Mouse (Mus musculus) hindbrain, embryonic 11.5 days (tissue): ENCODE data around the gene Sf1. TPM values are rescaled to one million over a fixed set of nuclear protein-coding genes. Genes with fewer than 3 reads are reported as not detected.
A peak's percentile ranks its signal among the peaks of the same experiment; 100 is the strongest.

ENCODE experiments used
- ATAC-seq: fragments of 200-750 bp; cut with Nextera tagmentation; 2 replicates; pipeline ENCODE4 v1.8.0; 2017; ENCODE audit warnings: mild to moderate bottlenecking, moderate TSS enrichment, moderate library complexity; ENCODE audit not compliant: low FRiP score
- DNase-seq: peaks from one replicate; pipeline ENCODE4 v3.0.0-alpha.2; 2015; ENCODE audit warnings: low spot score
- H3K27ac ChIP-seq: fragments of 300-500 bp; sonication (generic); 2 replicates; pipeline ENCODE4 v1.5.1; 2014; ENCODE audit warnings: mild to moderate bottlenecking, low read depth, low read length
- H3K27me3 ChIP-seq: fragments of 300-500 bp; sonication (generic); 2 replicates; pipeline ENCODE4 v1.6.1; 2014; ENCODE audit warnings: mild to moderate bottlenecking, low read length, moderate library complexity, mixed read lengths; ENCODE audit not compliant: control insufficient read depth, insufficient read depth
- H3K36me3 ChIP-seq: fragments of 300-500 bp; sonication (generic); 2 replicates; pipeline ENCODE4 v1.6.1; 2014; ENCODE audit warnings: mild to moderate bottlenecking, low read length, moderate library complexity, mixed read lengths; ENCODE audit not compliant: control insufficient read depth, insufficient read depth
- H3K4me1 ChIP-seq: fragments of 300-500 bp; sonication (generic); replicated peaks from 2 replicates; pipeline ENCODE4 v1.6.1; 2014; ENCODE audit warnings: low read length, mixed read lengths; ENCODE audit not compliant: control insufficient read depth, insufficient read depth
- H3K4me2 ChIP-seq: fragments of 300-500 bp; sonication (generic); replicated peaks from 2 replicates; pipeline ENCODE4 v1.6.1; 2014; ENCODE audit warnings: mild to moderate bottlenecking, low read depth, low read length
- H3K4me3 ChIP-seq: fragments of 300-500 bp; sonication (generic); 2 replicates; pipeline ENCODE4 v1.5.1; 2014; ENCODE audit warnings: low read depth, low read length
- H3K9ac ChIP-seq: fragments of 300-500 bp; sonication (generic); 2 replicates; pipeline ENCODE4 v1.6.1; 2014; ENCODE audit warnings: low read depth, low read length
- H3K9me3 ChIP-seq: fragments of 300-500 bp; sonication (generic); 2 replicates; pipeline ENCODE4 v1.6.1; 2016; ENCODE audit warnings: low read length; ENCODE audit not compliant: control insufficient read depth
- WGBS: fragments of 180-500 bp; shearing (Covaris S2); extraction: QIAGEN DNeasy Blood & Tissue Kit; methylation state at CpG from one replicate; pipeline ENCODE4 v1.1.7; 2014; 5-methylcytosine and 5-hydroxymethylcytosine counted together
- polyA plus RNA-seq: library from polyadenylated mRNA; unstranded; fragments of >200 nt; fragmentation: Nextera tagmentation; extraction: Ambion mirVana; gene quantifications from 2 replicates; pipeline ENCODE4 v1.2.1, GENCODE M21; 2014

The Sf1 gene
- polyA plus RNA-seq, 1 experiment from 2014 or later, result 156 TPM

DNA sequence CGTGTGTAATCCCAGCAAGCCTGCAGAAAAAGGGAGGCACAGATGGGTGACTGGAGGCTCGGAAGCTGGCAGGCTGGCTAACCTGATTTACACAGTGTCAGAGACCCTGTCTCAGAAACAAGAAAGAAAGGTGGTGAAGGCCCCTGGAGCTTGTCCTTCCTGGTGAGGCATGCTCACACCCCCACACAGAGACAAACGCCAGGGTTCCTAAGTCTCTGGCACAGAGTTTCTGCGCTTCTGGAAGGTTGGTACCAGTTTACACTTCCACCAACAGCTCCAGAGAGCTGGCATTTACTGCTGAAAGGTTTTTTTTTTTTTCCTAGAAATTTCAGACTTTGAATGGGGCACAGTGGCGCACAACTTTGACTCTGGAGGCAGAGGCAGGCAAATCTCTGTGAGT, 32.7 kb downstream of the Sf1 start:
- H3K27ac ChIP-seq, result no peak overlapping the region
- H3K4me3 ChIP-seq, result no peak overlapping the region
- no peak for DNase-seq
- 84% methylated on average over 5 of the region's 5 CpGs for WGBS
- no peaks in the 10 kb centered on the region for H3K36me3 ChIP-seq
- no peak for ATAC-seq
- no peaks in the 10 kb centered on the region for H3K9me3 ChIP-seq
- H3K9ac ChIP-seq, result no peak overlapping the region
- H3K4me2 ChIP-seq, result no peak overlapping the region
- H3K4me1 ChIP-seq, result peaks cover 6% of the 10 kb centered on the region; the same call in 1 of the 2 replicates
- peaks cover 18% of the 10 kb centered on the region for H3K27me3 ChIP-seq

DNA sequence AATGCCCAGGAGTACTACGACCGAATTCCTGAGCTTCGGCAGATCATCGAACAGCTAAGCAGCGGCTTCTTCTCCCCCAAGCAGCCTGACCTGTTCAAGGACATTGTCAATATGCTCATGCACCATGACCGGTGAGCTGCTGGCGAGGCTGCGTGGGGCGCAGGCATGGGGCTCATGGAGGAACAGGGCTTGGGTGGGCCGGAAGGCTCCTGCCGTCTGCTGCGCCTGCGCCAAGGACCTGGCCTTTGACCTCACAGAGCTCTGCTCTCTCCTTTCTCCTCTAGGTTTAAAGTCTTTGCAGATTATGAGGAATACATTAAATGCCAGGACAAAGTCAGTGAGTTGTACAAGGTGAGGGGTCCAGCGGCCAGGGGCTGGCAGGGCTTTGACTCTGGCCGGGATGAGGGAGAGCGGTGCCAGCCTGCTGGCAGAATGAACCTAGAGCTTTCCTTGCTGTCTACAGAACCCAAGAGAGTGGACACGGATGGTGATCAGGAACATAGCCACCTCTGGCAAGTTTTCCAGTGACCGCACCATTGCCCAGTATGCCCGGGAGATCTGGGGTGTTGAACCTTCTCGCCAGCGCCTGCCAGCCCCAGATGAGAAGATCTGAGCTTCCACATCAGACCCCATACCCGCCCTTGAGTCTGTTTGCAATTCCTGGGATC, 34.2 kb downstream of the Sf1 start:
- Histone ChIP-seq H3K27me3 (peaks cover 22% of the 10 kb centered on the region), H3K9me3 (no peaks in the 10 kb centered on the region), H3K27ac (no peak overlapping the region), H3K9ac (no peak overlapping the region), H3K36me3 (no peaks in the 10 kb centered on the region), H3K4me3 (no peak overlapping the region), H3K4me2 (no peak overlapping the region), H3K4me1 (peaks cover 13% of the 10 kb centered on the region)
- WGBS, result 85% methylated on average over 22 of the region's 22 CpGs
- DNase-seq (no peak), ATAC-seq (no peak)

DNA sequence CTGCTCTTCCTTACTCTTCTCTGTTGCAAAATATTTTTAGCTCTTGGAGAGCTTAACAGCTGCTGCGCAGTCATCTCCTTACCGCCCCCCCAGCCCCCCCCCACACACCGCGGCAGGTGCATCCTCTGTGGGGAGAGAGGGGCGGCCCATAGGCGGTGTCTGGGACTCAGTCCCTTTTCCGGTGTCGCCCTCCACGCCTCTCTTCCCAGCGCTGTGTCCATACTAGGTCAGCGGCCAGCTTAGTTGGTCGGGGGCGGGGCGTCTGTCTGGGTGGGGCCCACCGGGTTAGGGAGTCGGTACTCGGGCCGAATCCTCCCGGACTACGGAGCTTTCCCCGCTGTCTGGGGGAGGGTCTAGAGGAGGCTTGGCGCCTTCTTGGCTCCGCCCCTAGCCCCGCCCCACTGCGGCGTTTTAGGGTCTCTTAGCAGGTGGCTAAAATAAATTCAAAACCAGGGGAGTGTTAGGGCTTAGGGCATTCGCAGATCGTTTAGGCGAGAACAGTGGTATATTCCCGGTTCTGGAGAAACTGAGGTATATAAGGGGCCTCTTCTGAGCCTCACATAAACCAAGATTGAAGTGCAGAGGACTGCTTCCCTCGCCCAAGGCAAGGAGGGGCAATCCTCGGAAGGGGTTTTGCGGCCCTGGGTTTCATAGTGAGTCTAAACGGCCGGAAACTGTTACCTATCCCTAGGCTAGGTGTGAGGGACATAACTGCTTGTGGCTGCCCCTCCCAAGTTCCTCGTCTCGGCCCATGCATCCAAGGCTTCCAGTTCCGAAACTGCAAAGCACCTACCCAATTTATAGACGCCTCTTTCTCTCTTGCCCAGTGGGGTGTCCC, 35.2 kb downstream of the Sf1 start:
- under 1% methylated on average over 39 of the region's 39 CpGs for WGBS
- peak overlapping the region; percentile 61 for H3K4me3 ChIP-seq
- H3K9me3 ChIP-seq, result no peaks in the 10 kb centered on the region
- H3K9ac ChIP-seq, result peak overlapping the region; percentile 35
- ATAC-seq, result peak; percentile 55
- DNase-seq, result peak; percentile 77
- H3K27me3 ChIP-seq, result peaks cover 25% of the 10 kb centered on the region
- H3K36me3 ChIP-seq, result no peaks in the 10 kb centered on the region
- peaks cover 20% of the 10 kb centered on the region for H3K4me1 ChIP-seq
- peak overlapping the region; percentile 100 for H3K4me2 ChIP-seq
- H3K27ac ChIP-seq, result no peak overlapping the region

DNA sequence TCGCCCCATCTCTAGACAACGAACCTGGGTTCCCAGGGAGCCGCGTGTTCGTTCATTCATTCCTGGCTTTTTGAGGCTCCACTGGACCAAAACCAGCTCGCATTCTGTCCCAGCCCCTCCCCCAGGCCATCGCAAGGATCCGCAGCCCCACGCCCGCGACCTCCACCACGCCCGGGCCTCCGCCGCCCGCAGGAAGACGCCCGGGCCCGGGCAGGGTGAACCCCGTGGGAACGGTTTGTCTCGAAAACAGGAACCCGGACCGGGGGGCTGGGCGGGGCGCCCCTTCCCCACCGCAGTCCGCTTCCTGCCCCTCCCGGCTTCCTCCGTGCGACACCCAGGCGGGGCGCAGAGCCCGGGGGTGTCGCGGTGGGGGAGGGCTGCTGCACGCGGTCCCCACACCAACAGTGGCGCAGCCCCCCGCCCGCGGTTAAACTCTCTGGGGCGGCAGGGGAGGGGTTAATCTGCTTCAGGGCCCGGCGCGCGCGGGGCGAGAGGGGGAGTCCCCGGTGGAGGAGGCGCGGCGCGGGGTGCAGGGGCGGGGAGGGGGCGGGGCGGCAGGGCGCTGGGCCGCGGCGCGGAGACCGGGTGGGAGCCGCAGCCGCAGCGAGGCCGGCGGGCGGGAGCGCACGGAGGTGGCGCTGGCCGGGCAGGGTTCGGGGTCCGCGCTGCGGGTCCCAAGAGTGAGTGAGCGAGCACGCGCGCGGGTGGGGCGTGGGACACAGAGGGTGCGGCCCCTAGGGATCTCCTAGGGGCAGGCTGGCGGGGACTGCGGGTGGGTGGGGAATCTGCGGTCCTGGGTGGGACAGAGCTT, 36.0 kb downstream of the Sf1 start, which contains the start of gene Rasgrp2:
Gene Rasgrp2, plus strand, starts transcription at position 56 of the 811 bp plus-strand sequence.
- Histone ChIP-seq H3K27ac (no peak within 1 kb of the TSS), H3K9me3 (no peaks in the 10 kb centered on the region), H3K4me1 (peaks cover 21% of the 10 kb centered on the region), H3K9ac (peak within 1 kb of the TSS; percentile 35), H3K4me3 (peak within 1 kb of the TSS; percentile 61), H3K27me3 (peaks cover 25% of the 10 kb centered on the region), H3K4me2 (peak within 1 kb of the TSS; percentile 100), H3K36me3 (no peaks in the 10 kb centered on the region)
- WGBS, result under 1% methylated on average over 47 of the region's 87 CpGs
- peak; percentile 25; the same call in 1 of the 2 replicates for ATAC-seq
- peak; percentile 55 for DNase-seq

DNA sequence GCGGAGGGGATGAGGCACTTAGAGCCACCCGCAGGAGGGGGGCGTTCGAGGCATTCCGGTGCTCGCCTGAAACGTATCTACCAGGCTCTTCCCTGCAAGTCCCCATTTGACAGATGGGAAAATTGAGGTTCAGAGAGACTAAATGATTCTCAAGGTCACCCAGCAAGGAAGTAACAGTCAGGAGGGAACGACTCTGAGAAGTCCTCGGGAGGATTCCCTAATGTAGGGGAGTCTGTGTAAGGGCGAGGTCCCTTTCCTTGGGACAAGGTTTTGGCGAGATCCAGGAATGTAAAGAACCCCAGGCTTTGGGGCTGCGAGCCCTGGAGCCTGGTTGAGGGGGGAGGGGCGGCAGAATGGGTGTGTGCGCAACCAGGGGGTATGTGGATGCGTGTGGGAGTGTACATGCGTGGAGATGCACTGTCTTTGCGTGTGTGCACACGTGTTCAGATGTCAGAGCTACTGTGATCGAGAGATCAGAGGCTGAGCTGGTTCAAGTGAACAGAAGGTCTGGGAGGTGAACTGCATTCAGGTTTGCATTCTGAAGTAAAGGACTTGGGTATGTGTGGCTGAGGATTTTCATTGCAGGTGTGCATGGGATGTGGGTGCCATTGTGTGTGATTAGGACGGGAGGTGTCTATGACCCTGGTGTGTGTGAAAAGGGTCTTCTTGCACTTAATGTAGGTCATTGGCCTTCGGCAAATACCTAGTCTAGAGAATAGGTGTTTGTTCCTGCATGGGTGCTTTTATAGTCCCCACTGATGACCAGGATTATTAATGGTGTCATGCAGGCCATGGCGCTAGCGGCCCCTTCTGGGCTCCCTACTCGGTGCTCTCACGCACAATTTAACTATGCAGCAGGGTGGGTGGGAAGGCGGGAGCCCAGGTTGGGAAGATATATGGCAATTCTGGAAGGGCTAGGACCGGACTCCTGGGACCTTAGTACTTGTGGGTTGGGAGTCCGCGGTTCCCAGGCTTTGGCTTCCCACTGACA, 36.9 kb downstream of the Sf1 start:
- H3K9ac ChIP-seq, result peak overlapping the region; percentile 35
- H3K9me3 ChIP-seq, result no peaks in the 10 kb centered on the region
- WGBS, result 3% methylated on average over 29 of the region's 29 CpGs
- peaks cover 21% of the 10 kb centered on the region for H3K4me1 ChIP-seq
- peak overlapping the region; percentile 61 for H3K4me3 ChIP-seq
- H3K27me3 ChIP-seq, result peaks cover 25% of the 10 kb centered on the region
- DNase-seq (peak; percentile 47), ATAC-seq (no peak)
- H3K27ac ChIP-seq, result no peak overlapping the region
- no peaks in the 10 kb centered on the region for H3K36me3 ChIP-seq
- peak overlapping the region; percentile 100 for H3K4me2 ChIP-seq

DNA sequence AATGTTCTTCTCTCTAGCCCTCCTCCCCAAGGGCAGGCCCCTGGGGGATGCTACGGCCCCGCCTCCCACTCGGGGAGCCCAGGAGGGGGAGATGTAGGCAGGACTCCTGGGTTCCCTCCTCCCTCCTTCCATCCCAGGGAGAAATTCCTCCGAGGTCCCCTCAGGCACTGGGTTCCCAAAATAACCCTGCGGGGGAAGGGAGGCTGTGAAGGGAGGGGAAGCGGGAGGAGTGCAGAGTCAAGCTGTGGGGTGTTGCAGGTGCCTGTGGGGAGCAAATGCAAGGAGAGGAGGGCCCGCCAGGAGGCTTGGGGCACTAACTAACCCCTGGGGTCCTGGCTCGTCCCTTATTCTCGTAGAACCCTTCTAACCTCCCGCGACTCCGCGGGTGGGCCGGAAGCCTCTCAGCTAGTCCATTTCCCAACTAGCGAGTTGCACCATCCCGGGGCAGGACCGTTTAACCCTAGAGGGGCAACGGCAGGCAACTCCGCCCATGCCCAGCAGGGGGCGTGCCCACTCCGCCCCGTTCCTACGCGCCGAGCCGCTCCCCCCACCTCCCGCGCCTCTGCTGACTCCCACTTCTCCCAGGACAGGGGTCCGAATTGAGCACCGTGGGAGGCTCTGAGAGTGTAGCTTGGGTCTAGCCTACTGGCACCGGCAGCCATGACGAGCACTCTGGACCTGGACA, 37.8 kb downstream of the Sf1 start:
- ATAC-seq (peak; percentile 26; the same call in 1 of the 2 replicates), DNase-seq (peak; percentile 83)
- WGBS, result under 1% methylated on average over 29 of the region's 32 CpGs
- Histone ChIP-seq H3K9ac (no peak overlapping the region), H3K4me3 (peak overlapping the region; percentile 22), H3K4me1 (peaks cover 21% of the 10 kb centered on the region), H3K27me3 (peaks cover 25% of the 10 kb centered on the region), H3K9me3 (no peaks in the 10 kb centered on the region), H3K36me3 (no peaks in the 10 kb centered on the region), H3K27ac (no peak overlapping the region), H3K4me2 (peak overlapping the region; percentile 47)

DNA sequence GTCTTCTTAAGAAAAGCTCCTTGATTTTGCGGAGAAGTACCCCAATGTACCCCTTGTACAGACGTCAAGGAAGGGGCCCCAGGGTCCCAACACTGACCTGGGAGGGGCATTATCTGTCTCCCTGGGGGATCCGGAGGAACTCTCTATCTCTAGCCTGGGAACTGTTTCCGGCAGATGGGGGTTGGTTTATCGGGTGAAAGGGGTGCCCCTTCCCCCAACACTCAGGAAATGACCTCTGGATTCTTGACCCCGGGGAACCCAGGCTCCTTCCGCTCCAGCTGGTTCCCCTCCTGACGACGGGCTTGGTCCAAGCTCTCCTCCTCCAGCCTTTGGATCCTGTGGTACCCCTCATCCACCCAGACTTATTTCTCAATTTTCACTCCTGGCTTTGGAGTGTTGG, 38.5 kb downstream of the Sf1 start:
- Histone ChIP-seq H3K9ac (no peak overlapping the region), H3K4me2 (no peak overlapping the region; the same call in 1 of the 2 replicates), H3K36me3 (no peaks in the 10 kb centered on the region), H3K4me1 (peaks cover 21% of the 10 kb centered on the region), H3K9me3 (no peaks in the 10 kb centered on the region), H3K4me3 (no peak overlapping the region), H3K27ac (no peak overlapping the region), H3K27me3 (peaks cover 25% of the 10 kb centered on the region)
- WGBS, result 10% methylated on average over 9 of the region's 9 CpGs
- DNase-seq, result no peak
- ATAC-seq, result no peak
